Mouse (Mus musculus) neutrophil, adult 83 days (primary cell): ENCODE data around the gene Tcp11. TPM values are rescaled to one million over a fixed set of nuclear protein-coding genes. Genes with fewer than 3 reads are reported as not detected.

ENCODE experiments used
- total RNA-seq, 2 experiments: library from RNA; stranded (reverse); gene quantifications; one replicate each; pipeline ENCODE4 v1.2.4; 2023

Gene Tcp11
- 1 to 10 TPM in 1 of 2 experiments, under 1 TPM in 1; 0.88 to 1.6 TPM for total RNA-seq

GRCm38 (mm10) chr17:28080045-28080816 is at the start of gene Tcp11:
TSS of gene Tcp11 (minus strand) at chr17:28080639.

Other genes with a start within 250 kb of the Tcp11 start
- gene Snrpc, start 242.5 kb downstream of the Tcp11 start, total RNA-seq, result 10 to 100 TPM; 68.0 to 72.2 TPM
- 1 to 10 TPM; 6.8 to 8.7 TPM for gene Uhrf1bp1, start 224.2 kb downstream of the Tcp11 start, total RNA-seq
- 10 to 100 TPM; 72.1 to 99.1 TPM for gene Anks1, start 171.3 kb downstream of the Tcp11 start, total RNA-seq
- 10 to 100 TPM; 32.6 to 33.8 TPM for gene Taf11, start 170.8 kb downstream of the Tcp11 start, total RNA-seq
- not detected for gene Scube3, start 61.5 kb upstream of the Tcp11 start, total RNA-seq
- 10 to 100 TPM; 11.5 to 13.0 TPM for gene Zfp523, start 96.5 kb upstream of the Tcp11 start, total RNA-seq
- 10 to 100 TPM; 70.3 to 83.2 TPM for gene Def6, start 127.1 kb upstream of the Tcp11 start, total RNA-seq
- gene Ppard, start 152.1 kb upstream of the Tcp11 start, total RNA-seq, result 10 to 100 TPM; 23.3 to 27.8 TPM
- 10 to 100 TPM; 15.0 to 16.1 TPM for gene Fance, start 232.9 kb upstream of the Tcp11 start, total RNA-seq
- gene Rpl10a, start 247.8 kb upstream of the Tcp11 start, total RNA-seq, result 100 to 1,000 TPM; 587 to 664 TPM